Mouse (Mus musculus): ENCODE measurements around the gene Pip5kl1. TPM values are rescaled to one million over a fixed set of nuclear protein-coding genes. Genes with fewer than 3 reads are reported as not detected.

Gene Pip5kl1
- total and polyA plus RNA-seq, 2 experiments: not detected

GRCm38 (mm10) chr2:32549171-32549570 lies 25.4 kb upstream of the Pip5kl1 start:
- Histone ChIP-seq H3K27me3 (ENCODE audit: control insufficient read depth, insufficient read depth, low read length) (no peaks in the 10 kb centered on the region), H3K4me3 (ENCODE audit: insufficient read depth, low read depth, low read length) (no peak overlapping the region), H3K9ac (ENCODE audit: low read depth, low read length) (no peak overlapping the region), H3K79me2 (ENCODE audit: control insufficient read depth, insufficient read depth, low read length) (peaks cover 40% of the 10 kb centered on the region; the same call in 1 of the 2 replicates), H3K36me3 (ENCODE audit: control insufficient read depth, insufficient read depth, low read length) (peaks cover 2% of the 10 kb centered on the region; the same call in 1 of the 2 replicates), H3K27ac (replicated peaks; ENCODE audit: insufficient read depth, low read depth, low read length) (no peak overlapping the region), H3K4me1 (ENCODE audit: control insufficient read depth, insufficient read depth, low read length) (peaks cover 9% of the 10 kb centered on the region)
- 92% methylated on average over 9 of the region's 9 CpGs for WGBS
- TF ChIP-seq CTCF (IDR thresholded peaks at IDR 0.05; ENCODE audit: low read depth, low read length) (no peak), POLR2A (IDR thresholded peaks at IDR 0.05; ENCODE audit: extremely low read depth, insufficient read depth, low read length) (no peak)
- DNase-seq (ENCODE audit: extremely low read depth, low read depth, low spot score): no peak

GRCm38 (mm10) chr2:32549764-32550163 lies 24.8 kb upstream of the Pip5kl1 start:
- Histone ChIP-seq H3K9ac (ENCODE audit: low read depth, low read length) (no peak overlapping the region), H3K79me2 (ENCODE audit: control insufficient read depth, insufficient read depth, low read length) (peaks cover 36% of the 10 kb centered on the region; the same call in 1 of the 2 replicates), H3K4me3 (ENCODE audit: insufficient read depth, low read depth, low read length) (no peak overlapping the region), H3K4me1 (ENCODE audit: control insufficient read depth, insufficient read depth, low read length) (peaks cover 9% of the 10 kb centered on the region), H3K27ac (replicated peaks; ENCODE audit: insufficient read depth, low read depth, low read length) (no peak overlapping the region), H3K36me3 (ENCODE audit: control insufficient read depth, insufficient read depth, low read length) (peaks cover 2% of the 10 kb centered on the region; the same call in 1 of the 2 replicates), H3K27me3 (ENCODE audit: control insufficient read depth, insufficient read depth, low read length) (no peaks in the 10 kb centered on the region)
- no peak for DNase-seq (ENCODE audit: extremely low read depth, low read depth, low spot score)
- TF ChIP-seq POLR2A (IDR thresholded peaks at IDR 0.05; ENCODE audit: extremely low read depth, insufficient read depth, low read length) (no peak), CTCF (IDR thresholded peaks at IDR 0.05; ENCODE audit: low read depth, low read length) (no peak)
- WGBS: 51% methylated on average over 6 of the region's 6 CpGs

GRCm38 (mm10) chr2:32551236-32551635 lies 23.4 kb upstream of the Pip5kl1 start:
- H3K4me1 ChIP-seq (ENCODE audit: control insufficient read depth, insufficient read depth, low read length): peaks cover 9% of the 10 kb centered on the region
- no peak overlapping the region for H3K27ac ChIP-seq (replicated peaks; ENCODE audit: insufficient read depth, low read depth, low read length)
- H3K36me3 ChIP-seq (ENCODE audit: control insufficient read depth, insufficient read depth, low read length): no peaks in the 10 kb centered on the region
- TF ChIP-seq CTCF (IDR thresholded peaks at IDR 0.05; ENCODE audit: low read depth, low read length) (no peak), POLR2A (IDR thresholded peaks at IDR 0.05; ENCODE audit: extremely low read depth, insufficient read depth, low read length) (no peak)
- H3K9ac ChIP-seq (ENCODE audit: low read depth, low read length): no peak overlapping the region
- peaks cover 31% of the 10 kb centered on the region; the same call in 1 of the 2 replicates for H3K79me2 ChIP-seq (ENCODE audit: control insufficient read depth, insufficient read depth, low read length)
- H3K4me3 ChIP-seq (ENCODE audit: insufficient read depth, low read depth, low read length): no peak overlapping the region
- WGBS: 72% methylated on average over 5 of the region's 5 CpGs
- H3K27me3 ChIP-seq (ENCODE audit: control insufficient read depth, insufficient read depth, low read length): no peaks in the 10 kb centered on the region
- no peak for DNase-seq (ENCODE audit: extremely low read depth, low read depth, low spot score)

GRCm38 (mm10) chr2:32553592-32554148 lies 20.9 kb upstream of the Pip5kl1 start:
- DNase-seq (ENCODE audit: extremely low read depth, low read depth, low spot score): no peak
- no peak for TF ChIP-seq POLR2A (IDR thresholded peaks at IDR 0.05; ENCODE audit: extremely low read depth, insufficient read depth, low read length)
- TF ChIP-seq CTCF (IDR thresholded peaks at IDR 0.05; ENCODE audit: low read depth, low read length): no peak
- Histone ChIP-seq H3K4me1 (ENCODE audit: control insufficient read depth, insufficient read depth, low read length) (no peaks in the 10 kb centered on the region), H3K27me3 (ENCODE audit: control insufficient read depth, insufficient read depth, low read length) (no peaks in the 10 kb centered on the region), H3K79me2 (ENCODE audit: control insufficient read depth, insufficient read depth, low read length) (peaks cover 26% of the 10 kb centered on the region; the same call in 1 of the 2 replicates), H3K36me3 (ENCODE audit: control insufficient read depth, insufficient read depth, low read length) (no peaks in the 10 kb centered on the region), H3K9ac (ENCODE audit: low read depth, low read length) (no peak overlapping the region), H3K27ac (replicated peaks; ENCODE audit: insufficient read depth, low read depth, low read length) (no peak overlapping the region), H3K4me3 (ENCODE audit: insufficient read depth, low read depth, low read length) (no peak overlapping the region)
- WGBS: 78% methylated on average over 7 of the region's 7 CpGs

- Histone ChIP-seq H3K27ac (replicated peaks; ENCODE audit: insufficient read depth, low read depth, low read length) (no peak overlapping the region), H3K4me3 (ENCODE audit: insufficient read depth, low read depth, low read length) (no peak overlapping the region), H3K9ac (ENCODE audit: low read depth, low read length) (no peak overlapping the region), H3K27me3 (ENCODE audit: control insufficient read depth, insufficient read depth, low read length) (no peaks in the 10 kb centered on the region), H3K36me3 (ENCODE audit: control insufficient read depth, insufficient read depth, low read length) (peaks cover 2% of the 10 kb centered on the region; the same call in 1 of the 2 replicates), H3K79me2 (ENCODE audit: control insufficient read depth, insufficient read depth, low read length) (peaks cover 12% of the 10 kb centered on the region; the same call in 1 of the 2 replicates), H3K4me1 (ENCODE audit: control insufficient read depth, insufficient read depth, low read length) (no peaks in the 10 kb centered on the region)
- WGBS: 76% methylated on average over 4 of the region's 4 CpGs
- no peak for DNase-seq (ENCODE audit: extremely low read depth, low read depth, low spot score)
- no peak for TF ChIP-seq CTCF (IDR thresholded peaks at IDR 0.05; ENCODE audit: low read depth, low read length)
- TF ChIP-seq POLR2A (IDR thresholded peaks at IDR 0.05; ENCODE audit: extremely low read depth, insufficient read depth, low read length): no peak
Observed at GRCm38 (mm10) chr2:32555484-32555883, 19.1 kb upstream of the Pip5kl1 start.

GRCm38 (mm10) chr2:32556019-32556418 lies 18.6 kb upstream of the Pip5kl1 start:
- Histone ChIP-seq H3K79me2 (ENCODE audit: control insufficient read depth, insufficient read depth, low read length) (peaks cover 9% of the 10 kb centered on the region; the same call in 1 of the 2 replicates), H3K9ac (ENCODE audit: low read depth, low read length) (no peak overlapping the region), H3K4me1 (ENCODE audit: control insufficient read depth, insufficient read depth, low read length) (no peaks in the 10 kb centered on the region), H3K4me3 (ENCODE audit: insufficient read depth, low read depth, low read length) (no peak overlapping the region), H3K36me3 (ENCODE audit: control insufficient read depth, insufficient read depth, low read length) (peaks cover 2% of the 10 kb centered on the region; the same call in 1 of the 2 replicates), H3K27ac (replicated peaks; ENCODE audit: insufficient read depth, low read depth, low read length) (no peak overlapping the region), H3K27me3 (ENCODE audit: control insufficient read depth, insufficient read depth, low read length) (no peaks in the 10 kb centered on the region)
- DNase-seq (ENCODE audit: extremely low read depth, low read depth, low spot score): no peak
- TF ChIP-seq CTCF (IDR thresholded peaks at IDR 0.05; ENCODE audit: low read depth, low read length) (no peak), POLR2A (IDR thresholded peaks at IDR 0.05; ENCODE audit: extremely low read depth, insufficient read depth, low read length) (no peak)
- WGBS: 91% methylated on average over 7 of the region's 7 CpGs
